Mouse (Mus musculus): ENCODE results near the gene Vmn1r4. TPM values are rescaled to one million over a fixed set of nuclear protein-coding genes. Genes with fewer than 3 reads are reported as not detected.

Vmn1r4 gene
- polyA plus RNA-seq, 1 experiment from 2014 or later, result 0.20 TPM

GRCm38 (mm10) chr6:56920222-56921092 is 3.4 kb upstream of the Vmn1r4 start:
- peak overlapping the region; percentile 80 for H3K27ac ChIP-seq (ENCODE audit: low read depth, low read length)
- H3K4me1 ChIP-seq (ENCODE audit: control insufficient read depth, insufficient read depth, low read length), result peaks cover 33% of the 10 kb centered on the region
- no peaks in the 10 kb centered on the region for H3K9me3 ChIP-seq (replicated peaks; ENCODE audit: control insufficient read depth, low read length)
- H3K4me2 ChIP-seq, result peak overlapping the region; percentile 67
- no peaks in the 10 kb centered on the region for H3K27me3 ChIP-seq (ENCODE audit: control insufficient read depth, insufficient read depth, low read length)
- WGBS (ENCODE audit: insufficient replicate concordance), result 21% methylated on average over 12 of the region's 12 CpGs
- H3K4me3 ChIP-seq (ENCODE audit: low read depth, low read length), result peak overlapping the region; percentile 24
- ATAC-seq (replicated peaks; ENCODE audit: insufficient number of reproducible peaks, low FRiP score, low TSS enrichment), result 0 out of 2 replicates have a peak, but pooled peaks have one; percentile 50
- no peak overlapping the region; the same call in 1 of the 2 replicates for H3K9ac ChIP-seq (ENCODE audit: low read depth, low read length)
- no peaks in the 10 kb centered on the region for H3K36me3 ChIP-seq (ENCODE audit: control insufficient read depth, insufficient read depth, low read length)

DNA sequence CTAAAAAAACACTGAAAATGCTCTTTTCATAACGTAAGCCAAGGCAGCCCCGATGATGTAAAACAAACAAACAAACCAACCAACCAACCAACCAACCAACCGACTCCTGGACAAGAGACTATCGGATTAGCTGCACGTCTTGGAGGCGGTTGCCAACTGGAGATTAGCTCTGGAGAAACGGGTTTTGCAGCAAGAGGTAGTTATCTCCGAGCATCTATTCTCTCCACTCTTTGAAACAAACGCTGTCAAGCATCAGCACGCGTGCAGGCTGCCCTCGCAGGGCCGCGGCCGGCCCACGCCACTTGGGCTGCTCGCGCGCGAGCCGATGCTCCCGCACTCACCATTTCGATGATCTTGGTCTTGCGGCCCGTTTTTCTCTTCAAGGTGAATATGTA is 487 bp upstream of the Vmn1r4 start:
- peaks cover 16% of the 10 kb centered on the region for H3K4me1 ChIP-seq (ENCODE audit: control insufficient read depth, insufficient read depth, low read length)
- peak overlapping the region; percentile 90 for H3K4me3 ChIP-seq (ENCODE audit: low read depth, low read length)
- peak; percentile 10; the same call in 1 of the 2 replicates for ATAC-seq (replicated peaks; ENCODE audit: insufficient number of reproducible peaks, low FRiP score, low TSS enrichment)
- H3K9me3 ChIP-seq (replicated peaks; ENCODE audit: control insufficient read depth, low read length), result no peaks in the 10 kb centered on the region
- H3K4me2 ChIP-seq, result peak overlapping the region; percentile 67
- no peaks in the 10 kb centered on the region for H3K27me3 ChIP-seq (ENCODE audit: control insufficient read depth, insufficient read depth, low read length)
- peak overlapping the region; percentile 83 for H3K27ac ChIP-seq (ENCODE audit: low read depth, low read length)
- H3K36me3 ChIP-seq (ENCODE audit: control insufficient read depth, insufficient read depth, low read length), result no peaks in the 10 kb centered on the region
- H3K9ac ChIP-seq (ENCODE audit: low read depth, low read length), result peak overlapping the region; percentile 84
- 0% methylated on average over 25 of the region's 25 CpGs for WGBS (ENCODE audit: insufficient replicate concordance)

DNA sequence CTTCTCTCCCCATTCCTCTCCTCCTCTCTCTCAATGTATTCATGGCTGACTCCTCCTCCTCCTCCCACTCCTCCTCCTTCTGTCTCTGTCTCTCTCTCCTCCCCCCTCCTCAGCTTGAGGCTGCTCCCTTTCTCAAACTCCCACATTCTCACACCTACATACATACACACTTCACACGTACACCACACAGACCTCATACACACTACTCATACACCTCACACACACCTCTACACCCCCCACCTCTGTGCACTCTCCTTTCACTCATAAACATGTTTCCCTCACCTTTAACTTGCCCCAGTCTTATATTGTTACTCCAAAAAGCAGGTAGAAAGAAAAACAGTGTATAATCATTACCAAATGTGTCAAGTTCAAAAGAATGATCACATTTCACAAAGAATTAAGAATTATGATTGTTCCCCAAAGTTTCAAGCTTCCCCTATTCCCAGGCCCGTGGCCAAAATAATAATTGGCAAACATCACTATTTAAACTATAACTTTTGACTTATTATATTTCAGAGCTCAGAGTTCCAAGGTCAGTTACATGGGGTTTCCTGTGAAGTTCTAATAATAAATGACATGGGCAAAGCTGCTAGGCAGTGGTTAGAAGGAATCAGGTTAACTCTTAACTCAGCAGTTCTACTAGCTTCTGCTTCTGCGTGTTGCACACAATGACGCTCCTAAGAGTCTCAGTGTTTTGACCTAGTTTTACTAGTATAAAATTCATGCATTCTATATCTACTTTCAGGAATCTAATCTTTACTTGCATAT is 8.0 kb downstream of the Vmn1r4 start:
- 65% methylated on average over 4 of the region's 4 CpGs for WGBS (ENCODE audit: insufficient replicate concordance)
- no peak for ATAC-seq (replicated peaks; ENCODE audit: insufficient number of reproducible peaks, low FRiP score, low TSS enrichment)

DNA sequence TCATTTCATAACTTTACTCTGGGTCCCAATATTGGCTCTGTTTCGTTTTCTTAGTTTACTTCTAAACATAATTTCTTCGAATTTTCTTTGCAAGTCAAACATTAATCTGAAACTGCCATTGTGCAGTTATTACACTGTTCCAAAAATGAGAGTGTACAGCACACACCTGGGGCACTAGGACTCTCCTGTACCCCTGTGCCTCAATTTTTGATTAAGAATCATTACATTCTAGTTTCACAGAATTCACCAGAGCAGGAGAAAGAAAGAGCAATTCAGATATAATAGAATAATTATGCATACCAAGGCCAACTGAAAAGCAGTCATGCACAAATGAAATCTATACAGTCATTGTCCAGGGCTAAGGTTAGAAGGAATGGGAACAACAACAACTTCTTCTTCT is 8.6 kb downstream of the Vmn1r4 start:
- 61% methylated on average over 2 of the region's 2 CpGs for WGBS (ENCODE audit: insufficient replicate concordance)
- H3K36me3 ChIP-seq (ENCODE audit: control insufficient read depth, insufficient read depth, low read length), result no peaks in the 10 kb centered on the region
- no peak overlapping the region for H3K4me3 ChIP-seq (ENCODE audit: low read depth, low read length)
- H3K27me3 ChIP-seq (ENCODE audit: control insufficient read depth, insufficient read depth, low read length), result no peaks in the 10 kb centered on the region
- H3K4me2 ChIP-seq, result no peak overlapping the region
- H3K9ac ChIP-seq (ENCODE audit: low read depth, low read length), result no peak overlapping the region
- no peaks in the 10 kb centered on the region for H3K4me1 ChIP-seq (ENCODE audit: control insufficient read depth, insufficient read depth, low read length)
- ATAC-seq (replicated peaks; ENCODE audit: insufficient number of reproducible peaks, low FRiP score, low TSS enrichment), result no peak
- no peaks in the 10 kb centered on the region for H3K9me3 ChIP-seq (replicated peaks; ENCODE audit: control insufficient read depth, low read length)
- H3K27ac ChIP-seq (ENCODE audit: low read depth, low read length), result no peak overlapping the region

More for the DNA sequence above, 8.0 kb downstream of the Vmn1r4 start:
- H3K9ac ChIP-seq (ENCODE audit: low read depth, low read length), result no peak overlapping the region
- H3K4me1 ChIP-seq (ENCODE audit: control insufficient read depth, insufficient read depth, low read length), result no peaks in the 10 kb centered on the region
- no peaks in the 10 kb centered on the region for H3K27me3 ChIP-seq (ENCODE audit: control insufficient read depth, insufficient read depth, low read length)
- no peaks in the 10 kb centered on the region for H3K36me3 ChIP-seq (ENCODE audit: control insufficient read depth, insufficient read depth, low read length)
- H3K4me2 ChIP-seq, result no peak overlapping the region
- H3K9me3 ChIP-seq (replicated peaks; ENCODE audit: control insufficient read depth, low read length), result no peaks in the 10 kb centered on the region
- H3K4me3 ChIP-seq (ENCODE audit: low read depth, low read length), result no peak overlapping the region
- no peak overlapping the region for H3K27ac ChIP-seq (ENCODE audit: low read depth, low read length)

- H3K36me3 ChIP-seq (ENCODE audit: control insufficient read depth, insufficient read depth, low read length), result no peaks in the 10 kb centered on the region
- no peak overlapping the region for H3K4me2 ChIP-seq
- no peaks in the 10 kb centered on the region for H3K27me3 ChIP-seq (ENCODE audit: control insufficient read depth, insufficient read depth, low read length)
- H3K4me1 ChIP-seq (ENCODE audit: control insufficient read depth, insufficient read depth, low read length), result no peaks in the 10 kb centered on the region
- no peak overlapping the region for H3K9ac ChIP-seq (ENCODE audit: low read depth, low read length)
- WGBS (ENCODE audit: insufficient replicate concordance), result 77% methylated on average over 4 of the region's 4 CpGs
- no peaks in the 10 kb centered on the region for H3K9me3 ChIP-seq (replicated peaks; ENCODE audit: control insufficient read depth, low read length)
- no peak overlapping the region for H3K4me3 ChIP-seq (ENCODE audit: low read depth, low read length)
- ATAC-seq (replicated peaks; ENCODE audit: insufficient number of reproducible peaks, low FRiP score, low TSS enrichment), result no peak
- no peak overlapping the region for H3K27ac ChIP-seq (ENCODE audit: low read depth, low read length)
Measured at GRCm38 (mm10) chr6:56934366-56934765, 10.6 kb downstream of the Vmn1r4 start.

DNA sequence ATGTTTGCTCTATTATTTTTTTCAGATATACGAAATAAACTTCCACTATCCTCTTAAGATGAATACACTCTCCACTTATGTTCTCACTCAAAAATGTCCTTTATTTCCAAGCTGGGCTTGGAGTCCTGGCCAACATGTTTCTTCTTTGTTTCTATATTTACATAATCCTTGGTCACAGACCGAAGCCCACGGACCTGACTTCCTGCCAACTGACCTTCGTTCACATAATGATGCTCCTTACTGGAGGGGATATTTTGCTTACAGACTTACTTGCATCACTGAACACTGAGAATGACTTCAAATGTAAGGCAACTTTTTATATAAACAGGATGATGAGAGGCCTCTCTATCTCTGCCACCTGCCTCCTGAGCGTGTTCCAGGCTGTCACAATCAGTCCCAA is 32.6 kb downstream of the Vmn1r4 start:
- no peak overlapping the region for H3K9ac ChIP-seq (ENCODE audit: low read depth, low read length)
- H3K4me1 ChIP-seq (ENCODE audit: control insufficient read depth, insufficient read depth, low read length), result no peaks in the 10 kb centered on the region
- no peak overlapping the region for H3K4me3 ChIP-seq (ENCODE audit: low read depth, low read length)
- no peaks in the 10 kb centered on the region for H3K27me3 ChIP-seq (ENCODE audit: control insufficient read depth, insufficient read depth, low read length)
- no peaks in the 10 kb centered on the region for H3K36me3 ChIP-seq (ENCODE audit: control insufficient read depth, insufficient read depth, low read length)
- WGBS (ENCODE audit: insufficient replicate concordance), result 75% methylated on average over 5 of the region's 5 CpGs
- no peak for ATAC-seq (replicated peaks; ENCODE audit: insufficient number of reproducible peaks, low FRiP score, low TSS enrichment)
- H3K9me3 ChIP-seq (replicated peaks; ENCODE audit: control insufficient read depth, low read length), result no peaks in the 10 kb centered on the region
- no peak overlapping the region for H3K4me2 ChIP-seq
- H3K27ac ChIP-seq (ENCODE audit: low read depth, low read length), result no peak overlapping the region

GRCm38 (mm10) chr6:56969973-56970372 is 46.2 kb downstream of the Vmn1r4 start, which contains the start of gene Vmn1r5:
TSS of gene Vmn1r5 (plus strand) at chr6:56970273.
- no peaks in the 10 kb centered on the region for H3K36me3 ChIP-seq (ENCODE audit: control insufficient read depth, insufficient read depth, low read length)

DNA sequence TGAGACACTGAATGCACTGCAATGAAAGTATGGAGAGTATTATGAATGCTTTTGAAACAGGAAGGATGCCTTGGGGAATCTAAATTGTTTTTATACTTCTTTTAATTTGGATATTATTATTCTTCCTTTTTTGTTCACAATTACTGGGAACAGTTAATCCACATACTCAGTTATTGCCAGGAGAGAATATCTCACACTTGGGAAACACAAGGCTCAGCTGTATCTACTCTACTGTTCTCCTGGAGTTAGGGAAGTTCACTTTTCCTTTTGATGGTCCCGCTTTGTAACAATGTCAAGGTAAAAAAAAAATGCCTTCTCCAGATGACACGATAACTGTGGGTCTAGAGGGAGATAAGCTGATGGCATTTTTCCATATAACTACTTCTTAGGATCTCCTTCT is 73.1 kb downstream of the Vmn1r4 start, which contains the start of gene Vmn1r6:
Gene Vmn1r6 (plus strand): TSS at position 301 of the 400 bp plus-strand sequence.
- 71% methylated on average over 2 of the region's 2 CpGs for WGBS (ENCODE audit: insufficient replicate concordance)
- Histone ChIP-seq H3K27ac (ENCODE audit: low read depth, low read length) (no peak within 1 kb of the TSS), H3K4me2 (no peak within 1 kb of the TSS), H3K27me3 (ENCODE audit: control insufficient read depth, insufficient read depth, low read length) (no peaks in the 10 kb centered on the region), H3K36me3 (ENCODE audit: control insufficient read depth, insufficient read depth, low read length) (no peaks in the 10 kb centered on the region), H3K4me3 (ENCODE audit: low read depth, low read length) (no peak within 1 kb of the TSS), H3K4me1 (ENCODE audit: control insufficient read depth, insufficient read depth, low read length) (no peaks in the 10 kb centered on the region), H3K9ac (ENCODE audit: low read depth, low read length) (no peak within 1 kb of the TSS), H3K9me3 (replicated peaks; ENCODE audit: control insufficient read depth, low read length) (no peaks in the 10 kb centered on the region)
- no peak for ATAC-seq (replicated peaks; ENCODE audit: insufficient number of reproducible peaks, low FRiP score, low TSS enrichment)

More at GRCm38 (mm10) chr6:56969973-56970372, 46.2 kb downstream of the Vmn1r4 start, which contains the start of gene Vmn1r5:
- no peak within 1 kb of the TSS for H3K27ac ChIP-seq (ENCODE audit: low read depth, low read length)
- no peak within 1 kb of the TSS for H3K4me3 ChIP-seq (ENCODE audit: low read depth, low read length)
- H3K4me2 ChIP-seq, result no peak within 1 kb of the TSS
- no peak within 1 kb of the TSS for H3K9ac ChIP-seq (ENCODE audit: low read depth, low read length)
- ATAC-seq (replicated peaks; ENCODE audit: insufficient number of reproducible peaks, low FRiP score, low TSS enrichment), result no peak
- H3K9me3 ChIP-seq (replicated peaks; ENCODE audit: control insufficient read depth, low read length), result no peaks in the 10 kb centered on the region
- no peaks in the 10 kb centered on the region for H3K4me1 ChIP-seq (ENCODE audit: control insufficient read depth, insufficient read depth, low read length)
- no peaks in the 10 kb centered on the region for H3K27me3 ChIP-seq (ENCODE audit: control insufficient read depth, insufficient read depth, low read length)
